Mouse (Mus musculus) ES-E14 (cell line): ENCODE data around the gene Il1r1. TPM values are rescaled to one million over a fixed set of nuclear protein-coding genes. Genes with fewer than 3 reads are reported as not detected.

Experiments
- DNase-seq: peaks from one replicate; pipeline ENCODE4 v3.0.0-alpha.2; 2013; ENCODE audit warnings: low read depth, low spot score
- H3K27ac ChIP-seq: 2 replicates; pipeline ENCODE4 v1.5.1; 2012; ENCODE audit warnings: low read depth, mild to moderate bottlenecking, low read length, moderate library complexity, mixed read lengths; ENCODE audit not compliant: poor library complexity, insufficient read depth, severe bottlenecking
- H3K36me3 ChIP-seq: 2 replicates; pipeline ENCODE4 v1.6.1; 2012; ENCODE audit warnings: mild to moderate bottlenecking, low read length, moderate library complexity, mixed read lengths; ENCODE audit not compliant: control insufficient read depth, poor library complexity, insufficient read depth, severe bottlenecking
- H3K4me1 ChIP-seq, 2 experiments: fragments of 150-350 bp in 1 of 2; sonication (generic) in 1 of 2; 2 replicates each; pipeline ENCODE4 v1.6.1; 2012; ENCODE audit warnings: low read length in 2 of 2, mild to moderate bottlenecking in 1 of 2, mixed read lengths in 1 of 2; ENCODE audit not compliant: control insufficient read depth in 2 of 2, insufficient read depth in 2 of 2, poor library complexity in 1 of 2
- H3K4me3 ChIP-seq, 2 experiments: fragments of 150-350 bp in 1 of 2; sonication (generic) in 1 of 2; 2 replicates each; pipeline ENCODE4 v1.5.1; 2012; ENCODE audit warnings: low read length in 2 of 2, low read depth in 1 of 2, mild to moderate bottlenecking in 1 of 2, mixed read lengths in 1 of 2; ENCODE audit not compliant: insufficient read depth in 1 of 2, poor library complexity in 1 of 2, severe bottlenecking in 1 of 2
- H3K9ac ChIP-seq: 2 replicates; pipeline ENCODE4 v1.6.1; 2012; ENCODE audit warnings: low read depth, mild to moderate bottlenecking, low read length, mixed read lengths; ENCODE audit not compliant: poor library complexity, insufficient read depth, severe bottlenecking
- H3K9me3 ChIP-seq: fragments of 150-350 bp; sonication (generic); 2 replicates; pipeline ENCODE4 v1.6.1; 2012; ENCODE audit warnings: low read depth, mild to moderate bottlenecking, low read length; ENCODE audit not compliant: control insufficient read depth, insufficient read depth
- CHD2 ChIP-seq: IDR thresholded peaks from 2 replicates; pipeline ENCODE4 v1.6.1; 2014; ENCODE audit warnings: mild to moderate bottlenecking, low read depth, low read length, inconsistent platforms
- HCFC1 ChIP-seq: IDR thresholded peaks from 2 replicates; pipeline ENCODE4 v1.6.1; 2012; ENCODE audit warnings: low read length, inconsistent platforms, borderline replicate concordance; ENCODE audit not compliant: insufficient read depth
- MAFK ChIP-seq: IDR thresholded peaks from 2 replicates; pipeline ENCODE4 v1.6.1; 2014; ENCODE audit warnings: mild to moderate bottlenecking, low read depth, low read length, inconsistent platforms; ENCODE audit not compliant: insufficient read depth
- ZC3H11A ChIP-seq: IDR thresholded peaks from 2 replicates; pipeline ENCODE4 v1.6.1; 2012; ENCODE audit warnings: low read depth, mild to moderate bottlenecking, inconsistent platforms, low read length, borderline replicate concordance
- ZNF384 ChIP-seq: IDR thresholded peaks from 2 replicates; pipeline ENCODE4 v1.6.1; 2012; ENCODE audit warnings: low read depth, low read length, inconsistent platforms
- in situ Hi-C, 2 experiments: fragments of 600-800 bp; cut with MboI; formaldehyde crosslinking; loops; one replicate each; pipeline ENCODE4 v1.15.1; 2025; ENCODE audit warnings: low sequenced_read_pairs in 2 of 2, inconsistent platforms in 1 of 2; ENCODE audit not compliant: unreplicated experiment in 2 of 2
- total RNA-seq: library from RNA; depleted of rRNA; stranded (reverse); fragments of 300-350 nt; gene quantifications from 2 replicates; pipeline ENCODE4 v1.2.3, GENCODE M21; 2012; rRNA removed

Gene Il1r1
- total RNA-seq, 1 experiment = 0.36 TPM

DNA sequence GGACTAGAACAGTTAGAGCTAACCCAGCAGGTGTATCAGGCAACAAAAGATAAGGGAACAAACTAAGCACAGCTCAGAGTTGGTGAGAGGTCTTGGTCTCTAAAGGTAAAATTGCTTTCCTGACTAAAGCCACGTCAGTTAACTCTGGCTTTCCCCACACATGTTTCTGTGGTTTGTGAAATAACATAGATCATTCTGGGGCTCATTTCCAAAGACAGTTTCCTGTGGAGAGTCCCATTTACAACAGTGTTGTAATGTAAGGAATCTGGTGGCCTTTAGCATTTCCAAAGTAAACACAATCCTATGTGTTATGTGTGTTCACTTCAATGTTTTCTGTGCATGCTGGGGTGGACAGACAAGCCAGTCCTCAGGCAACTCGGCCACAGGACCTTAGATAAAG is 134.9 kb downstream of the Il1r1 start:
- H3K9ac ChIP-seq = no peak overlapping the region
- no peak overlapping the region for H3K27ac ChIP-seq
- peaks cover 0 to 14% of the 10 kb centered on the region in 2 experiments; a peak in 2 of 4 replicates for H3K4me1 ChIP-seq
- no peak for DNase-seq
- H3K9me3 ChIP-seq = no peaks in the 10 kb centered on the region
- TF ChIP-seq CHD2 (no peak), MAFK (no peak), HCFC1 (no peak), ZC3H11A (no peak), ZNF384 (no peak)
- H3K4me3 ChIP-seq = no peak overlapping the region
- H3K36me3 ChIP-seq = no peaks in the 10 kb centered on the region
- in situ Hi-C loops = no loop called here

DNA sequence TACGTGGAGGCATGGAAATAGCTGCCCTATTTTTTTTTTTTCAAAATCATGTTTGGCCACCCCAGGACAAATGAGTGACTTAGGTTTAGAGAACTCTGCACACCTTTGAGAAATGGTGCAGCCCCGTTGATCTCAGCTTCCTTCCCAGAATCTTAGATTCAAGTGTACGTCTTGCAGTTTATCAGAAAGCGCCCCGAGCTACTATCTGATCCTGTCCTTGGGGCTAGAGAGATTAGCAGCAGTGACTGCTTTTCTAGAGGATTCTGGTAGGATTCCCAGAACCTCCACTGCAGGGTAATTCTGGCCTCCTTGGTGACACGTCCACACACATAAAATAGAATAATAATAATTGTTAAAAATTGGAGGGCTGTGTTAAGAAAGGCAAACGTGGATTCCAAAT is 136.1 kb downstream of the Il1r1 start:
- Histone ChIP-seq H3K4me3 (no peak overlapping the region), H3K9me3 (no peaks in the 10 kb centered on the region), H3K27ac (no peak overlapping the region), H3K4me1 (peaks cover 0 to 14% of the 10 kb centered on the region in 2 experiments; a peak in 2 of 4 replicates), H3K36me3 (no peaks in the 10 kb centered on the region), H3K9ac (no peak overlapping the region)
- TF ChIP-seq CHD2 = no peak
- no peak for TF ChIP-seq ZC3H11A
- no peak for TF ChIP-seq ZNF384
- no peak for TF ChIP-seq HCFC1
- no peak for TF ChIP-seq MAFK
- DNase-seq = no peak
- in situ Hi-C loops = no loop called here

GRCm38 (mm10) chr1:40361596-40361995 is 136.7 kb downstream of the Il1r1 start:
- H3K27ac ChIP-seq = no peak overlapping the region
- peaks cover 0 to 14% of the 10 kb centered on the region in 2 experiments; a peak in 2 of 4 replicates for H3K4me1 ChIP-seq
- H3K4me3 ChIP-seq = no peak overlapping the region
- in situ Hi-C loops = no loop called here
- no peaks in the 10 kb centered on the region for H3K36me3 ChIP-seq
- H3K9ac ChIP-seq = no peak overlapping the region
- H3K9me3 ChIP-seq = no peaks in the 10 kb centered on the region
- no peak for TF ChIP-seq CHD2
- TF ChIP-seq ZNF384 = no peak
- TF ChIP-seq ZC3H11A = no peak
- TF ChIP-seq HCFC1 = no peak
- no peak for TF ChIP-seq MAFK
- DNase-seq = no peak

DNA sequence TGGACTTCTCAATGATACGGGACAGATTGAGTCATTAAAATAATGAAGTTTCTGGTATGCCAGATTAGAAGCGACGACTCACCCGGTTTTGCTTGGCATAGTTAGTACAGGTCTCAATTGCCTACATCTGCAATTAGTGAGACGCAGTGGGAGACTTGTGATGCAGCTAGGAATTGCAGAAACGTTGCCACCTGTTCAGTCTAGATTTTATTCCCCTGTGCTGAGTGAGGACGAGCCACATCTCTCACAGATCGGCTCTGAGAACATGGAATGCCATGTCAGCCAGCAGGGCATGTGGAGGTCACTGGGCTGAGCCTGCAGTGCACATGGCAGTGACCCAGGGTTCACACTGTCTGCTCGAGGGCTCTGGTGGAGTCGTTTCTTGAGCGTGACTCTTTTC is 137.9 kb downstream of the Il1r1 start:
- TF ChIP-seq ZNF384 (no peak), MAFK (no peak), CHD2 (no peak), HCFC1 (no peak), ZC3H11A (no peak)
- in situ Hi-C loops = no loop called here

More for the DNA sequence above, 137.9 kb downstream of the Il1r1 start:
- H3K4me1 ChIP-seq = peaks cover 0 to 10% of the 10 kb centered on the region in 2 experiments; a peak in 2 of 4 replicates
- H3K27ac ChIP-seq = no peak overlapping the region
- H3K9me3 ChIP-seq = no peaks in the 10 kb centered on the region
- no peak for DNase-seq
- no peaks in the 10 kb centered on the region for H3K36me3 ChIP-seq
- H3K9ac ChIP-seq = no peak overlapping the region
- H3K4me3 ChIP-seq = no peak overlapping the region

Other genes starting within 250 kb of the Il1r1 start
- gene Il1r2, start 151.0 kb upstream of the Il1r1 start, total RNA-seq = 2.6 and 2.9 TPM in 2 replicates
- gene Il1rl2, start 99.5 kb downstream of the Il1r1 start, total RNA-seq = 0.26 and 0.27 TPM in 2 replicates
- not detected in 2 replicates for gene Il1rl1, start 204.5 kb downstream of the Il1r1 start, total RNA-seq
- gene Il18r1, start 240.5 kb downstream of the Il1r1 start, total RNA-seq = not detected in 2 replicates